Mouse (Mus musculus): ENCODE measurements around the gene Ephb3. TPM values are rescaled to one million over a fixed set of nuclear protein-coding genes. Genes with fewer than 3 reads are reported as not detected.

The Ephb3 gene
- total and polyA plus RNA-seq, 2 experiments from 2014 or later = 6.8 to 9.6 TPM

- no peak overlapping the region for H3K4me3 ChIP-seq (ENCODE audit: low read depth, low read length)
- 50% methylated on average over 4 of the region's 4 CpGs for WGBS
- no peak overlapping the region for H3K9ac ChIP-seq (replicated peaks; ENCODE audit: low read depth, low read length)
- H3K27ac ChIP-seq (ENCODE audit: low read depth) = no peak overlapping the region
- no peak for DNase-seq (ENCODE audit: low spot score)
- H3K4me1 ChIP-seq (ENCODE audit: control insufficient read depth, insufficient read depth) = peaks cover 8% of the 10 kb centered on the region; the same call in 1 of the 2 replicates
- H3K4me2 ChIP-seq (ENCODE audit: low read depth, low read length) = no peak overlapping the region
- no peaks in the 10 kb centered on the region for H3K9me3 ChIP-seq (replicated peaks; ENCODE audit: control insufficient read depth, low read length)
- H3K27me3 ChIP-seq (ENCODE audit: control insufficient read depth, insufficient read depth, low read length) = no peaks in the 10 kb centered on the region
- TF ChIP-seq CTCF (IDR thresholded peaks at IDR 0.05; ENCODE audit: low read depth) (no peak), EP300 (IDR thresholded peaks at IDR 0.05; ENCODE audit: low read depth) (no peak)
- ATAC-seq (ENCODE audit: insufficient read depth, low read depth) = no peak
- H3K36me3 ChIP-seq (replicated peaks; ENCODE audit: control insufficient read depth, insufficient read depth, low read length) = no peaks in the 10 kb centered on the region
These were observed 68.2 kb downstream of the Ephb3 start for GRCm38 (mm10) chr16:21272748-21273147.

Small RNA genes within 50 kb of the gene (microRNA-seq; reads per million reads assigned to microRNA genes)
- gene Mir7680 = 0.89 reads per million

Other genes with a start within 250 kb of the Ephb3 start
- not detected in 2 replicates for gene Teddm3, start 50.8 kb upstream of the Ephb3 start, total RNA-seq (2014; rRNA removed; ENCODE audit: low replicate concordance)
- not detected in 2 replicates for gene Teddm3, start 50.8 kb upstream of the Ephb3 start, polyA plus RNA-seq (2015; fragmentation: Nextera tagmentation; extraction: Ambion mirVana)
- 67.2 and 94.8 TPM in 2 replicates for gene Vps8, start 218.4 kb downstream of the Ephb3 start, total RNA-seq (2014; rRNA removed; ENCODE audit: low replicate concordance)
- gene Vps8, start 218.4 kb downstream of the Ephb3 start, polyA plus RNA-seq (2015; fragmentation: Nextera tagmentation; extraction: Ambion mirVana) = 21.3 and 22.0 TPM in 2 replicates

Data from heart, postnatal 0 days (tissue).